Mouse (Mus musculus): ENCODE measurements around the gene Gpr157.
A peak's percentile ranks its signal among the peaks of the same experiment; 100 is the strongest.

Gene Gpr157

DNA sequence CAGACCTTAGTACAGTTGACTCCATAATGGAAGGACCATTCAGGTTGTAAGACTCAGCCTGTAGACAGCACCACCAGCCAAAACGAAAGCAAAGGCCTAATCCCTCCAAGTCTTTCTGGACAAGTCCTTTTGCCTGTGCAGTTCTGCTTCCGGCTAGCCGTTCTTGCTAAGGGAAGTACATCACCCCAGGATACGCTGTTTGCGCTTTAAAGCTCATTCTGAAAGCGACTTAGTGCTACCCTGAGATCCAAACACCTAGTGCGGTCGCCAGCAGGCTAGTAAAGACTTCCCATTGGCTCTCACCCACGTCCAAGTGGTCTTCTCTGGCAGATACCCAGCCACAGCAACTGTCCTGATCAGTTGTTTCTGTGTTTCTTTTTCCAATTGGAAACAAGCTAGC, 23.2 kb downstream of the Gpr157 start:
- DNase-seq (ENCODE audit: low spot score in 2 of 2), result no peak

DNA sequence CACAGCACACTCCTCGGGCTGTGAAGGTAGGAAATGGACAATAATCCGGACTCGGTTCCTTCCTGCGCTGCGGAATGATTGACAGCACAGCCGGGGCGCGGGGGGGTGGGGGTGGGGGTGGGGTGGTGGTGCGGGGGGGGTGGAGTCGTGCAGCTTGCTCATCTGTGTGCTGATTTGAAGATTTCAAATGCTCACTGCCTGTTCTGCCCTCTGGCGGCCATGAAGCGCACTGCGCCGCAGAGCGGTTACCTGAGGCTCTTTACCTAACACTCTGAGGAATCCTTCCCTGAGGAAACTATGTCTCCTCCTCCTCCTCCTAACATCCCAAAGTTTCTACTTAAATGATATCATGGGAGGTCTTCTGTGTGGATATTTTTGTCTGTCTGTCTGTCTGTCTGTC, 25.7 kb downstream of the Gpr157 start:
- peak; percentile 45 to 71 for DNase-seq (ENCODE audit: low spot score in 2 of 2)

DNA sequence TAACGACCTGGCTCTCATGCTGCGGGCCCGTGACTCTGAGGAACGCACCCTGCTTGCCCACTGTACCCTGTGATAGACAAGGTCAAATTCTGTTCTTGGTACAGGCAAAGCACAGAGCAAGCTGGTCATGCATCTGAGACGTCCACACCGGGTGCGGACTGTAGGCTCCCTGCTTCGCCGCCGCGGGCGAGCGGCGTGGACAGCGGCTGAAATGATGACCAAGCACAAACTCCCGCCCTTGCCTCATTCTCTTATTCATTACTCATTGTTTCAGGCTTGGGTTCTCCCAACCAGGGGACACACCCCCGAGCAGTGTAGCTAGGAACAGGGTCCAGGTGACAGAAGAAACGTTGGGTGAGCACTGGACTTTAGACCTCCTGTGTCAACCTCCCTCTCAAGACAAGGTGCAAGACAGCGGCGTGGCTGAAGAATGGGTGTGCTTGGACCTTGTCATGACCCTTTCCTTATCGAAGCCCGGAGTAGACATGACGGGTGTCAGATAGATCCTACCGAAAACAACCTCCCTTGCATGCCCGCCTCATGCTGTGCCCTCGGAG, 27.4 kb downstream of the Gpr157 start:
- DNase-seq (ENCODE audit: low spot score in 2 of 2), result no peak

DNA sequence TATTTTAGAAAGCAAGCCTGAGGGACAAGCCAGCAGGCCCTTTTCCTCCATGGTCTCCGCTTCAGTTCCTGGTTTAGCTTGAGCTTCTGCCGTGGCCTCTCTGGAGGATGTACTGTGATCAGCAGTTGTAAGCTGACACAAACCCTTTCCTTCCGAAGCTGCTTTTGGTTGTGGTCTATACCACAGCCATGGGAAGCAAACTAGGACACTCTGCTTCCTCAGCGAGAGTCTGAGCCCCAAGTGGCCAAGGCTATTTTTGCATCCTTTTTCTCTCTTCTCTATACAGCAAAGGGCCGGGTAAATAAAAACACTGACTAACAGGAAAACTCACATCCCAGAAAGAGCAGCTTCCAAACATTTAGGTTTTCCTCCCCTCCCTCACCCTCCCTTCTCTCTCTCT, 30.1 kb downstream of the Gpr157 start:
- peak in 1 of 2 experiments; percentile 52 for DNase-seq (ENCODE audit: low spot score in 2 of 2)

DNA sequence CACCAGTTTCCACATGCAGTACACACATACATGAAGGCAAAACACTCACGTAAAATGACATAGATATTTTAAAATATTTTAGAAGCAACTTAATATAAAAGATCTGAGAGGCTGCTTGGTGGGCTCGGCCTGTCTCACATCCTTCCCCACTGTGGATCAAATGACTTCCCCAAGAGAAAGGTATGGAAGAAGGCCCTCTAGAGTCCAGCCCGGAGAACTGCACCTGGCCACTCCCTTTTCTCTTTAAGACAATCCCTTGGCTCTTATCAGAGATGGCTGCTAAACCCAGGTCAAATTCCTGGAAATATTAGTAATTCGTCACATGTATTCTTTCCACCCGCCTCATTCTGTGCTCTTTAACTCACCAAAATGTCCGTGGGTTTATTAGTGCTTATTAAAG, 31.0 kb downstream of the Gpr157 start:
- no peak for DNase-seq (ENCODE audit: low spot score in 2 of 2)

GRCm38 (mm10) chr4:150119055-150119454, 31.9 kb downstream of the Gpr157 start, which contains the start of gene Slc2a5:
Gene Slc2a5 (plus strand): TSS chr4:150119283.
- DNase-seq (ENCODE audit: low spot score in 2 of 2), result no peak

GRCm38 (mm10) chr4:150119640-150120039, 32.5 kb downstream of the Gpr157 start:
- no peak for DNase-seq (ENCODE audit: low spot score in 2 of 2)

DNA sequence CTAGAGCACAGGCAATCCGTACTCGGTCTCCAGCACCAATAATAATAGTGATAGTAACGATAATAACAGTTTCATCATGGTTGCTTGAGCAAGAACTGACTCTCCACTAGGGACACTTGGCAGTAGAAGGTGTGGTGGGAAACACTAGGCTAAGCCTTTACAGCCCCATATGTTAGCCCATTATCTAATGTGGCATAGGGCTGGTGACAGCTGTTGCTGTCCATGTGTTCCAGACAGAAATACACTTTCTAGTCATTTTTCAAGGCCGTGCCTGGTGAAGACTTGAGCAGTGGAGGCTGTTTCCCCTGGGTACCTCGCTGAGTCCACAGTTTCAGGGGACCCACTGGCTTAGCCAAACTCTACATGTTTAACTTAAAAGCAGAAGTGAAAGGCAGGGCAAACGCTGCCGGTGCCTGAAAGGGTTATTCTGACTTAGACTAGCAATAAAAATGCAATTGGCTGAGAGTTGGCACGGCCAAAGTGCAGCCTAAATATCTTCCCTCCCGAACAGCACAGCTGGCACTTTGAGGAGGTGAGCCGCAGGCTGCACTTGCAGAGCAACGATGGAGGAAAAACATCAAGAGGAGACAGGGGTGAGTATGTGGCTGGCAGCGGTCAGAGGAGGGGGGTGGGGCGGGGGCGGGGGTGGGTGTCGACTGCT, 33.1 kb downstream of the Gpr157 start:
- DNase-seq (ENCODE audit: low spot score in 2 of 2), result no peak

- no peak for DNase-seq (ENCODE audit: low spot score in 2 of 2)
These were observed 34.3 kb downstream of the Gpr157 start for GRCm38 (mm10) chr4:150121430-150121829.

GRCm38 (mm10) chr4:150122476-150122875, 35.3 kb downstream of the Gpr157 start:
- no peak for DNase-seq (ENCODE audit: low spot score in 2 of 2)

- no peak for DNase-seq (ENCODE audit: low spot score in 2 of 2)
These were observed 39.2 kb downstream of the Gpr157 start for GRCm38 (mm10) chr4:150126373-150126772.

GRCm38 (mm10) chr4:150127894-150128293, 40.7 kb downstream of the Gpr157 start:
- no peak for DNase-seq (ENCODE audit: low spot score in 2 of 2)

- no peak for DNase-seq (ENCODE audit: low spot score in 2 of 2)
These were observed 41.4 kb downstream of the Gpr157 start for GRCm38 (mm10) chr4:150128571-150128970.

DNA sequence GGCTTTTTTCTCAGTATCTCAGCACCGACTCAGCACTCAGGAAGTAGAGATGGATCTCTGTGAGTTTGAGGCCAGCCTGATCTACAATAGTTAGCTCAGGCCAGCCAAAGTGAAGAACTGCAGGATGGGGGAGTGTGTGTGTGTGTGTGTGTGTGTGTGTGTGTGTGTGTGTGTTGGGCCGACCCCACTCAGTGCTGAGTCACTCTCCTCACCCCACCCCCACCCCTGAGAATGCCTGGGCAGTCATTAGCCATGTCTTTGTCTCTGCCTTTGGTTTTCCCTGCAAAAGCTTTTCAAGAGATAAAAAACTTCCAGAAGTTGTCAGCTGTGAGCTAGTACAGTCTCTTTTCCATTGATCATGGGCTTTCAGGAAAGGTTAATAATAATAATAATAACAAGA, 43.5 kb downstream of the Gpr157 start:
- DNase-seq (ENCODE audit: low spot score in 2 of 2), result no peak

DNA sequence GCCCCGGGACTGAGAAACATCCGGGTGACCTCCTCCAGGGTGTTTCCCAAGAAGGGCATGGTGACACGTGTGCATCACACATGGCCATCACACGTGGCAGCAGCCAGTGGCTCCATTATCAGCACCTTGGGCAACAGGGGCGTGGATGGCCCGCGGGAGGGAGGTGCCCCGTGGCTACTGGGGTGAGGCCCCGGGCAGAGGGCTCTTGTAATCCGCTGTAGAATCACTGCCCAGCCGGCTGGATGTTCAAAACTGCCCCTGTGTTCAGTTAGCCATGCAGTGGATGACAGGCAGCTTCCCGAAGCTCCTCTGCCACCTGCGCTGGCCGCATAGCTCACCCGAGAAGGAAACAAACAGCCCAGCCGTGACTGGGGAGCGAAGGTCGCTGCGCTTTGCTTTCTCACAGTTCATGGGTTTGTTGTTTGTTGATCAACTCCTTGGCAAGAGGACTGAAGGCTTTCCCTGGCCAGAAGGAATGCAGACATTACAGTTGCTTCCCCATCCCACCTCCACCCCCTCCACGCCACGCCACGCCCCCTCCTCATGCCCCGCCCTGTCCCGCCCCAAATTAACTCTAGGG, 45.6 kb downstream of the Gpr157 start:
- no peak for DNase-seq (ENCODE audit: low spot score in 2 of 2)

GRCm38 (mm10) chr4:150135254-150135653, 48.1 kb downstream of the Gpr157 start:
- DNase-seq (ENCODE audit: low spot score in 2 of 2), result no peak

DNA sequence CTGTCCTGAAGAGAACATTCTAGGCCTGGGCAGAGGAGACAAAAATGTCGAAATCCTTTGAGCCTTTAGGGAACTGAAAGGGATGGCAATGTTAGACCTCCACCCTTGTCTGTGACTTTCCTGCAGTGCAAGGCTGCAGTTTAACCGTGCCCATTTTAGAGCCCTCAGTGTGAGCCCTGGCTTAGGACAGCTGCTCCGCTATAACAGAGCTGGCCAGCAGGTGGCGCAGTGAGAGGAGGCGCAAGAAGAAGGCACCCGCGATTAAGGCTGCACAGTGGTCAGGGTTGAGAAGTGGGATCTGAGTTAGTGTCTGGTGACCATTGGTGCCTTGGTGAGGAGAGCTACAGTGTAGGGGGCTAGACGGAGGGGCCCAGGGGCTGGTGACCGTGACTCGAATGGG, 49.5 kb downstream of the Gpr157 start:
- peak; percentile 57 to 79 for DNase-seq (ENCODE audit: low spot score in 2 of 2)

GRCm38 (mm10) chr4:150137368-150138083, 50.4 kb downstream of the Gpr157 start:
- DNase-seq (ENCODE audit: low spot score in 2 of 2), result no peak

GRCm38 (mm10) chr4:150138084-150138543, 50.9 kb downstream of the Gpr157 start:
- DNase-seq (ENCODE audit: low spot score in 2 of 2), result peak; percentile 78

GRCm38 (mm10) chr4:150139090-150139489, 51.9 kb downstream of the Gpr157 start:
- no peak for DNase-seq (ENCODE audit: low spot score in 2 of 2)

DNA sequence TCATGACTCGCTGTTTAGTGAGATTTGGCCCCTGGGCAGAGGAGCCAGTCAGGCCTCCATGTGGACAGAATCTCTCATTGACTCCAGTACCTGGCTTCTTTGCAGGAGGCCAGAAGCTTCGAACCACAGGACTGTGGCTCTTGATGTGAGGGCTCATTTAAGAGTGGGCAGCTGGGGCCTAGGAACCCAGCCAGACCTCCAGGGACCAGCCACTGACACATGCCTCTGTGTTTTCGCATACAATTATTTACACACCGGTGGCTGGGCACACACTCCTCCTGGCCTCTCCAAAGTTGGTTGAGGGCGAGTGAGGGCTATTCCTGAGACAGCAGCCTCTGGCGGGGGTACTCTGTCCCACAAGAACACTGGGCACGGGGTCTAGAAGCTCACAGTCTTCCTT, 53.2 kb downstream of the Gpr157 start:
- DNase-seq (ENCODE audit: low spot score in 2 of 2), result no peak

- DNase-seq (ENCODE audit: low spot score in 2 of 2), result no peak
These were observed 57.1 kb downstream of the Gpr157 start for GRCm38 (mm10) chr4:150144242-150144641.

GRCm38 (mm10) chr4:150146286-150146685, 59.1 kb downstream of the Gpr157 start:
- DNase-seq (ENCODE audit: low spot score in 2 of 2), result no peak

All from right cerebral cortex, postnatal 10 days (tissue).